ENCODE assay signal across 9 mouse cellular contexts in the genomic region with DNA sequence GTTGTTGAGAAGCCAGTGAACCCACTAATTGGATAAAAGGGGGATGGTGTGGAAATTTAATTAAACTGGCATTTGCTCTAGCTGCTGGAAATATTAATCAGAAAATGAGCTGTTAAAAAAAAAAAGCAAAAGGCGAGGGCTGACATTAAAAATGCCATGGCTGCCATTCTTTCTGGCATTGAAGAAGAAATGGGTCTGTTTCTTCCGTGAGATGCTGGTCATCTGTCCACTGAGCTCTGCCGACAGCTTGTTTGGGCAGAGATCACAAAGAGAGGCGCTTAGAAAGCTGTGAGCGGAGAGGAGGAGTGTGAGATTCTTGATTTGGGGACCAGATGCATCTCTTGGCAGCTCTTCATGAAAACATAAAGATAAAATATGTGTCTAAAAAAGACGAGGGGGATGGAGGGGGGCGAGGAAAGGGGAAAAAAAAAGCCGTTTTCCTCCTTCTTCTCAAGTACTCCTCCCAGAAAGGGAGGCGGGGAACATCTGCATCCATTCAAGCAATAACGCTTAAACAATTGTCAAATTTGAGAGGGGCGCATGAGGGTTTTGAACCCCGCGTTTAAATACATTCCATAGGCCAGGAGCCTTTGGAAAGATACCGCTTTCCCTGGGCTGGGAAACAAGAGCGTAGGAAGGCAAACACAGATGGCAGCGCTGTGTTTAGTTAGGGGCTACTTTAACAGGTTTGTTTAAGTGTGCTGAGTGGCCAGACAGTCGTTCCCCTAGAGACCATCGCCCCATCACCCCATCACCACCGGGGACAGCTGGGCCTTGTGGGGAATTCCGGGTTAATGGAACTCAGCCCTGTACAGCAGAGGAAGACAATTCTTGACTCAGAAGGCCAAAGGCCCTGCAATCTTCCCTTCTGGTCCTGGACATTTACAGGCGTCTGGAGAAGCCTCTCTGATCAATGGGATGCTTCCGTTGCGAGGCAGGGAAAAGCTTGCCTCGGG.
DNase-seq lines count a peak whose midpoint lies in the region; ATAC-seq and TF ChIP-seq lines count a peak whose summit lies in the region.
"Had no signal": no experiment of that assay in that cellular context is flagged by ENCODE, and none has a peak within 500 bp of the region (broad histone marks: within the 10 kb centered on the region; RNA-seq: fewer than 3 reads in every experiment).

No protein-coding gene starts in this region.

- H3K4me2 ChIP-seq in forebrain, embryonic 12.5 days = no peak overlapping the region

- peaks cover 15% of the 10 kb centered on the region for H3K4me1 ChIP-seq in forebrain, embryonic 12.5 days

- no peaks in the 10 kb centered on the region for H3K27me3 ChIP-seq in forebrain, embryonic 12.5 days

- ATAC-seq in forebrain, embryonic 12.5 days (ENCODE audit: low FRiP score) = no peak
- ATAC-seq: CD4-positive, CD25-positive, alpha-beta regulatory T cell, adult 4 months had no signal

- DNase-seq in layer of hippocampus, adult 18-20 months (ENCODE audit: low spot score in 2 of 2) = peak; percentile 20 to 55
- DNase-seq in layer of hippocampus, adult 9-10 months (ENCODE audit: low spot score) = no peak
- DNase-seq in layer of hippocampus, postnatal 10 days (ENCODE audit: low spot score in 2 of 2) = peak; percentile 21 to 34
- peak; percentile 10 for DNase-seq in retina, embryonic 14.5 days (ENCODE audit: low spot score)
- DNase-seq in gastrocnemius, adult 2 months = no peak
- DNase-seq in urinary bladder, postnatal 14 days (ENCODE audit: low spot score) = no peak
- DNase-seq in cerebellum, adult 11 months = no peak

- no peak overlapping the region for H3K9ac ChIP-seq in forebrain, embryonic 12.5 days

- intact Hi-C loops in gastrocnemius, adult 2 months (cut with DNase I) = no loop called here

- no peaks in the 10 kb centered on the region for H3K36me3 ChIP-seq in forebrain, embryonic 12.5 days (replicated peaks)

- no peaks in the 10 kb centered on the region for H3K9me3 ChIP-seq in forebrain, embryonic 12.5 days

- peak overlapping the region; percentile 66 for H3K27ac ChIP-seq in forebrain, embryonic 12.5 days
- no peak overlapping the region for H3K27ac ChIP-seq in gastrocnemius, adult 2 months

- no peak overlapping the region for H3K4me3 ChIP-seq in forebrain, embryonic 12.5 days (replicated peaks)
- no peak overlapping the region for H3K4me3 ChIP-seq in gastrocnemius, adult 2 months

- no peak for TF ChIP-seq CTCF in gastrocnemius, adult 2 months (IDR thresholded peaks at IDR 0.05)

- WGBS in forebrain, embryonic 12.5 days = 59% methylated on average over 24 of the region's 24 CpGs

Comparison
In these comparisons a context has a peak if more than half of its experiments do, and no peak if none do; other contexts are left out.
1. DNase-seq: peak in layer of hippocampus, adult 18-20 months (2 of 2), layer of hippocampus, postnatal 10 days (2 of 2) and retina, embryonic 14.5 days (single experiment); none in layer of hippocampus, adult 9-10 months (single experiment), gastrocnemius, adult 2 months (single experiment), urinary bladder, postnatal 14 days (single experiment) and cerebellum, adult 11 months (single experiment).